Mouse (Mus musculus): Measurements from ENCODE around the gene Nop16.
A peak's percentile ranks its signal among the peaks of the same experiment; 100 is the strongest.

Gene Nop16

GRCm38 (mm10) chr13:54559656-54560055 lies 30.2 kb downstream of the Nop16 start:
- no peak for DNase-seq

- DNase-seq = no peak
Observed at GRCm38 (mm10) chr13:54557652-54558051, 32.2 kb downstream of the Nop16 start.

- DNase-seq = peak; percentile 94 to 96
Observed at GRCm38 (mm10) chr13:54556796-54557195, 33.1 kb downstream of the Nop16 start.

- DNase-seq = no peak
Observed at GRCm38 (mm10) chr13:54556176-54556575, 33.7 kb downstream of the Nop16 start.

- DNase-seq = no peak
Observed at GRCm38 (mm10) chr13:54548036-54548435, 41.9 kb downstream of the Nop16 start.
